Mouse (Mus musculus) hindbrain, embryonic 15.5 days (tissue): ENCODE measurements around the gene Flrt1. TPM values are rescaled to one million over a fixed set of nuclear protein-coding genes. Genes with fewer than 3 reads are reported as not detected.
"Not testable (repeated sequence)": the region's sequence is repeated elsewhere in the genome, so short reads cannot be mapped to it uniquely, and the experiment has no call there.

Experiments
- ATAC-seq: fragments of 200-750 bp; cut with Nextera tagmentation; 2 replicates; pipeline ENCODE4 v1.8.0; 2017; ENCODE audit warnings: low read depth, moderate number of reproducible peaks, moderate TSS enrichment; ENCODE audit not compliant: low FRiP score
- H3K27ac ChIP-seq: fragments of 300-500 bp; sonication (generic); replicated peaks from 2 replicates; pipeline ENCODE4 v1.5.1; 2015; ENCODE audit warnings: mild to moderate bottlenecking, inconsistent platforms
- H3K27me3 ChIP-seq: fragments of 300-500 bp; sonication (generic); 2 replicates; pipeline ENCODE4 v1.6.1; 2015; ENCODE audit warnings: control low read depth, inconsistent platforms
- H3K36me3 ChIP-seq: fragments of 300-500 bp; sonication (generic); 2 replicates; pipeline ENCODE4 v1.6.1; 2015; ENCODE audit warnings: control low read depth, inconsistent platforms
- H3K4me1 ChIP-seq: fragments of 300-500 bp; sonication (generic); replicated peaks from 2 replicates; pipeline ENCODE4 v1.6.1; 2015; ENCODE audit warnings: control low read depth, inconsistent platforms
- H3K4me2 ChIP-seq: fragments of 300-500 bp; sonication (generic); 2 replicates; pipeline ENCODE4 v1.6.1; 2015; ENCODE audit warnings: moderate library complexity, mild to moderate bottlenecking, inconsistent platforms
- H3K4me3 ChIP-seq: fragments of 300-500 bp; sonication (generic); 2 replicates; pipeline ENCODE4 v1.5.1; 2015; ENCODE audit warnings: mild to moderate bottlenecking, inconsistent platforms
- H3K9ac ChIP-seq: fragments of 300-500 bp; sonication (generic); 2 replicates; pipeline ENCODE4 v1.6.1; 2015; ENCODE audit warnings: inconsistent platforms
- H3K9me3 ChIP-seq: fragments of 300-500 bp; sonication (generic); 2 replicates; pipeline ENCODE4 v1.6.1; 2016; ENCODE audit warnings: control low read depth, inconsistent platforms
- WGBS: fragments of 180-500 bp; shearing (Covaris S2); methylation state at CpG from one replicate; pipeline ENCODE4 v1.1.7; 2015; 5-methylcytosine and 5-hydroxymethylcytosine counted together
- polyA plus RNA-seq: library from polyadenylated mRNA; unstranded; fragments of >200 nt; fragmentation: Nextera tagmentation; extraction: Ambion mirVana; gene quantifications from 2 replicates; pipeline ENCODE4 v1.2.1, GENCODE M21; 2015

Flrt1 gene
- polyA plus RNA-seq, 1 experiment from 2014 or later: 9.8 TPM

- H3K27ac ChIP-seq, H3K4me3 ChIP-seq, H3K36me3 ChIP-seq, H3K9ac ChIP-seq, H3K4me2 ChIP-seq, ATAC-seq, H3K27me3 ChIP-seq, H3K9me3 ChIP-seq: not testable (repeated sequence)
- H3K4me1 ChIP-seq: peaks cover 46% of the 10 kb centered on the region
- WGBS: 85% methylated on average over 11 of the region's 11 CpGs
Observed at GRCm38 (mm10) chr19:7075336-7075735, 30.2 kb downstream of the Flrt1 start.

DNA sequence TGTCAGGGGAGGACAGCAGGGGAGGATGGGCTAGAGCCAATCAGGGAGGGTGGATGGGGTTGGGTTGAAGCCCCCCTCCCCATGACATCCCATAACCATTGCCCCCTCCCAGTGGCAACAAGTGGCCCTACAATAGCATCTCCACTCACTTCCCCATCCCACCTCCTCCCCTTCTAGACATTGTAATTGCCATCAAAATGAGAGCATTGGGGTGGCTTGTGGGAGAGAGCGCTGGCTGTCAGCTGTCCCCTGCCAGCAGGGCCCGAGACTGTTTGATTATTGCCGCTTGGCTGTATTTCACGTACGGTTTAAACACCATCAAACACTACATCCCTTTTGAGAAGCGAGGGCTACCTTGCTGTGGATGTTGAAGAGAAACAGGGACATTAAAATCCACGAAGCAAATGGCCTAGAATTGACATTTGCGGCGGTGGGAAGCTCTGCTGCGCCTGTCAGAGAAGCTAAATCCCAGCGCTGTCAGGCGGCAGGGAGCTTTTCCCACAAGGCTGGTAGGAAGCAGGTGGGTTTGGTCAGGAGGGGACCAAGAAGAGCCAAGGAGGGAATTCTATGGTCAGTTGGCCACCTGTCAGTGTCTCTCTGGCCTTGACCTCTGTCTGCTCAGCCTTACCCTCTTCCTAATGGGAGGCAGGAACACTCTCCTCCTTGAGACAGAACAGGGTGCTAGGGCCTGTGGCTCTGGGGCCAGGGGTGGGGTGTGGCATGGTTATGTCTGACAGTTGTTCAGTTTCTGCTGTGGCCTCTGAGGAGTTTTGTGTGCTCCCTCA is 31.3 kb downstream of the Flrt1 start:
- no peaks in the 10 kb centered on the region for H3K9me3 ChIP-seq
- ATAC-seq: no peak
- H3K27ac ChIP-seq: 0 out of 2 replicates have a peak overlapping the region, but pooled peaks have one; percentile 13
- peaks cover 5% of the 10 kb centered on the region; the same call in 1 of the 2 replicates for H3K27me3 ChIP-seq
- peaks cover 49% of the 10 kb centered on the region for H3K4me1 ChIP-seq
- no peaks in the 10 kb centered on the region for H3K36me3 ChIP-seq
- H3K9ac ChIP-seq: no peak overlapping the region
- WGBS: 30% methylated on average over 12 of the region's 12 CpGs
- H3K4me2 ChIP-seq: no peak overlapping the region
- no peak overlapping the region for H3K4me3 ChIP-seq

DNA sequence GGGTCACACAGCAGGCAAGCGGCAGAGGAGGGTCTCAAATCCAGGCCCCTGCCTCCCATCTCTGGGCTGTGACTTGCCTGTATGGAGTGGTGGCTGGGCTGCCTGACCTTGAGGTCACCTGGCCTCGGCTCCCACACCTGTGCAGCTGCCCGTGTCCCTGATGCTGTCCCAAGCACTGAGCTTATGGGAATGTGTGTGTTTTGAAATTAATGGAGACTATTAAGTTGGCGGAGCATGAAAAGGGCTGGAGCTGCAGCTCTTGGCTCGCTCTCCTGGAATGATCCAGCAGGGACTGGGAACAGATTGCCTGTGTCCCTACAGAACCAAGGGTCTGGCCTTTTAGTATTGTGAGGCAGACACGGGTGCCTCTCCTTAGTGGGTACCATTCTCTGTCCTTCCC is 33.3 kb downstream of the Flrt1 start:
- Histone ChIP-seq H3K9me3 (no peaks in the 10 kb centered on the region), H3K4me1 (peaks cover 58% of the 10 kb centered on the region), H3K27ac (no peak overlapping the region), H3K4me3 (no peak overlapping the region), H3K4me2 (no peak overlapping the region), H3K27me3 (peaks cover 5% of the 10 kb centered on the region; the same call in 1 of the 2 replicates), H3K9ac (no peak overlapping the region), H3K36me3 (no peaks in the 10 kb centered on the region)
- WGBS: 51% methylated on average over 6 of the region's 6 CpGs
- ATAC-seq: no peak

DNA sequence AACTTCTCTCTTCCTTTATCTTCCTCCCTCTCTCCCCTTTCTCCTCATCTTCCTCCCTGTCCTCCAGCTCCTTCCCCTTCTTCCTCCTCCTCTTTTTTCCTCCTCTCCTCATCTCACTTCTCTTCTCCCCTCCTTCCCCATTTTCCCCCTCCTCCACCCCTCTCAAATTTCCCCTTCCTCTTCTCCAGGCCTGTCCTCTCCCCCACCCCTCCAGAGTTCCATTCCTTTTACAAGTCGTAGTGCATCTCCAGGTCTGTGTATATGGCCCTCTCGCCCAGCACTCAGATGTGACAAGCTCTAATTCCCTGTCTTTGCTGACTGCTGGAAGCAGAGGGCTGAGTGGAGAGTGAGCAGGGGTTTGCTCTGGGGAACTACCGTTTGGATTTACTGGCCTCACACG is 34.8 kb downstream of the Flrt1 start:
- WGBS: 13% methylated on average over 4 of the region's 4 CpGs
- Histone ChIP-seq H3K9me3 (no peaks in the 10 kb centered on the region), H3K36me3 (no peaks in the 10 kb centered on the region), H3K4me1 (peaks cover 71% of the 10 kb centered on the region), H3K27ac (no peak overlapping the region), H3K4me2 (no peak overlapping the region), H3K9ac (no peak overlapping the region), H3K4me3 (no peak overlapping the region), H3K27me3 (peaks cover 5% of the 10 kb centered on the region; the same call in 1 of the 2 replicates)
- ATAC-seq: no peak

GRCm38 (mm10) chr19:7069781-7070763 is 35.5 kb downstream of the Flrt1 start:
- Histone ChIP-seq H3K4me2 (peak overlapping the region; percentile 39), H3K9ac (no peak overlapping the region), H3K4me3 (no peak overlapping the region), H3K27ac (no peak overlapping the region), H3K36me3 (no peaks in the 10 kb centered on the region), H3K4me1 (peaks cover 73% of the 10 kb centered on the region), H3K9me3 (no peaks in the 10 kb centered on the region), H3K27me3 (peaks cover 5% of the 10 kb centered on the region; the same call in 1 of the 2 replicates)
- WGBS: 5% methylated on average over 35 of the region's 35 CpGs
- no peak for ATAC-seq

DNA sequence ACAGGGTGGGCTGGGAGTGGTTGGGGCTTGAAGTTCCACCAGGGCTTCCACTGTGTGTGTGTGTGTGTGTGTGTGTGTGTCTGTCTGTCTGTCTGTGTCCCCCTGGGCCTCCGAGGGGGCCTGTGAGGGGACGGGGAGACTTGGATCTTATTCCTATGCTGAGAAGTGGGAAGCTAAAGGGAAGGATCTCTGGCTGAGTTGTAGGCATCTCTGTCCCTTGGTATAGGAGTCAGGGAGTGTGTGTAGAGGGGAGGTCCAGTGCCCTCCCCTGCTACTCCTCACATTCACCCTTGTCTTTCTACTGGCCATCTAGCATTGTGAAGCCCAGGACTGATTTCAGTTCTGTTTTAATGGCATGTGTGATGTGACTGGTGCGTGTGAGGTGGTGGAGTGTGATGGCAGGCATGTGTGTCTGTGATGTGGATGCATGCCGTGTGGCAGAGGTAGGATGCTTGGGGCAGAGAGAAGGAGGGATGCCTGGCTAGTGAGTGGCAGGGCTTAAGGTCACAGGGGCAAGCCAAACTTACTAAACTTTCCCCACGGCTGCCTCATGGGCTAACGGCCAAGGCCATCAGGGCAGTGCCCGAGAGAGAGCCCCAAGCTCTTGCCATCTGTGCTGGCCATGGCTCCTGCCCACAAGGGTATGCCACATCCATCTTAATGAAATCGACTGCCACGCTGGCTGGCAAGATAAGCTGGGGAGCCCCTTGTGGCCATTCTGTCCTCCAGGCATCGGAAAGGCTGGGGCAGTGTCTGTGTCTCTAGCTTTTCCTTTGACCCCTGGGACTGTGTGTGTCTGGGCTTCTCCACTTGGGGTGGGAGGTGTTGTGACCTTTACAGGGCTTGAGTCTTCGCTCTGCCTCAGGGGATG is 36.6 kb downstream of the Flrt1 start:
- Histone ChIP-seq H3K9ac (no peak overlapping the region), H3K36me3 (no peaks in the 10 kb centered on the region), H3K4me1 (peaks cover 72% of the 10 kb centered on the region), H3K27ac (no peak overlapping the region), H3K4me3 (no peak overlapping the region), H3K9me3 (no peaks in the 10 kb centered on the region), H3K27me3 (peaks cover 5% of the 10 kb centered on the region; the same call in 1 of the 2 replicates), H3K4me2 (peak overlapping the region; percentile 38)
- WGBS: 26% methylated on average over 11 of the region's 11 CpGs
- no peak for ATAC-seq

DNA sequence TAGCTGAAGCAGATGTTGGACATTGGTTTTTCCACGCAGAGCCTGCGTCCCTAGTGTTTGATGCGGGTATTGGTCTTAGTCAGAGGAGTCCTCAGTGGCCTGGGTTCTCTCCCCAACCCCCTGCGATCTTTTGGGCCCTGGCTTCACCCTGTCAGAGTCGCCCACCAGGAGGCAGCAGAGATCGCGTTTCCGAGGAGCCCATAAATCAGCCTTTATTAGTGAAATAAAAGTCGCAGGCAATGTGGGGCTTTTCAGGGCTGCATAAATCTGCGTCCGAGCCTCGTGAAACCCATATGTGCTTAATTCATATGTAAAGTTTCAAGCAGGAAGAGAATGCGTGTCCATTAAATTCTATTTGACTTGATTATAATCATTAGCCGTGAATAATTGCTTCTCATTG is 37.4 kb downstream of the Flrt1 start:
- no peaks in the 10 kb centered on the region for H3K9me3 ChIP-seq
- H3K9ac ChIP-seq: peak overlapping the region; percentile 7; the same call in 1 of the 2 replicates
- H3K4me2 ChIP-seq: peak overlapping the region; percentile 38
- 0 out of 2 replicates have a peak, but pooled peaks have one; percentile 16 for ATAC-seq
- H3K27me3 ChIP-seq: peaks cover 5% of the 10 kb centered on the region; the same call in 1 of the 2 replicates
- 2% methylated on average over 14 of the region's 14 CpGs for WGBS
- no peaks in the 10 kb centered on the region for H3K36me3 ChIP-seq
- no peak overlapping the region for H3K27ac ChIP-seq
- peaks cover 68% of the 10 kb centered on the region for H3K4me1 ChIP-seq
- no peak overlapping the region for H3K4me3 ChIP-seq

DNA sequence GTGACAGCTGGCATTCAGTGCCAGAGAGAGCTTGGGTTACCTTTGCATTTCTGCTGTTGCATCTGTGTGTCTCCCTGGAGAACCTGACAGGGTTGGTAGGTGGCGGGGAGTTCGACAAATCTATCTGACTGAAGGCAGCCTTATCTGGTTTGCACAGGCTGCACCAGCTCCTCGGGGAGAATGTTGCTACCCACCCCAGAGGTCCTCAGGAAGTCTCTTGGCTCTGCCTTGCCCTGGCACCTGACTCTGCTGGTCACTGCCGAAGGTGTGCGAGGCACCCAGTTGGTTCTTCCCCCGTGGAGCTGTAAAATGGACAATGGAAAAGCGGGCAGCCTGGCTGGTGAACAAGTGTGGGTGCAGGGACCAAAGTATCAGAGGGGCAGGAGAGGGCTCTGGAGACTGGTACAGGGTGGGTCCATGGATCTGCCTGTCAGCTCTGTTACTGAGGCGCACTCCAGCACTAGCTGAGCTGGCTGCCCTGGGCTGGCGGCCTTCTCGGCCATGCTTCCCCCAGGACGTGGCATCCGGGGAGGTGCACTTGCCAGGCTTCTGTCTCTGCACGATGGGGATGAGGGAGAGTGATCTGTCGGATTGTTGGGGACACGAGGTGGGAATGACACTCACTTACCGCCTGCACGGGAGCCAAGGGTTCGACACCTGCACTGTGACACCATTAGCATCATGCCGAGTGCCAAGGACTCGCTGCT is 38.0 kb downstream of the Flrt1 start:
- Histone ChIP-seq H3K4me1 (peaks cover 64% of the 10 kb centered on the region), H3K4me3 (no peak overlapping the region), H3K9me3 (no peaks in the 10 kb centered on the region), H3K27me3 (peaks cover 5% of the 10 kb centered on the region; the same call in 1 of the 2 replicates), H3K27ac (no peak overlapping the region), H3K36me3 (no peaks in the 10 kb centered on the region), H3K4me2 (no peak overlapping the region), H3K9ac (peak overlapping the region; percentile 7; the same call in 1 of the 2 replicates)
- ATAC-seq: no peak
- WGBS: 51% methylated on average over 20 of the region's 20 CpGs

DNA sequence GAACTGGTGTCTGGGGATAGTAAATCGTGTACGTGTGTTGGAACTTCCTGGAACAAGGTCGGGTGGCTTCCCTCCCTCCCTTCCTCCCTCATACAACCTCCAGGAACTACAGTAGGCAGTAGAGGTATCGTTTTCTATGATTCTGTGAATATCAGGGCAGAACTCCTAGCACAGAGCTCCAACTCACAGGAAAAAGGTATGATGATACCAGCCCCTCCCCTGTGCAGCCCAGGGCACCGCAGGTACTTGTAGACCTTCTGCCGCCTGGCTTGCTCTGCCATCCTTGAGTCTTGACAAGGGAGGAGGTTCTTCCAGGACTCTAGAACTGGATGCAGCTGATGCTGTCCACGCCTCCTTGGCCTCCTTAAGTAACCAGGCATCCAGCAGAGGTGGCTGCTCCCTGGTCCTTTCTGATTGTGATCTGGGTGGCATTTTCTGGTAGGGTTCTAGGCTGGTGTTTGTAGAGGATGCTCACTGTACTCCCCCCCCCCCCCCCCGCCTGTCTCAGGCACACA is 38.6 kb downstream of the Flrt1 start:
- ATAC-seq: no peak
- peak overlapping the region; percentile 14; the same call in 1 of the 2 replicates for H3K9ac ChIP-seq
- no peak overlapping the region for H3K4me3 ChIP-seq
- H3K9me3 ChIP-seq: no peaks in the 10 kb centered on the region
- WGBS: 45% methylated on average over 7 of the region's 8 CpGs
- peak overlapping the region; percentile 8; the same call in 1 of the 2 replicates for H3K4me2 ChIP-seq
- H3K27ac ChIP-seq: no peak overlapping the region
- peaks cover 5% of the 10 kb centered on the region; the same call in 1 of the 2 replicates for H3K27me3 ChIP-seq
- H3K4me1 ChIP-seq: peaks cover 58% of the 10 kb centered on the region
- no peaks in the 10 kb centered on the region for H3K36me3 ChIP-seq

GRCm38 (mm10) chr19:7066034-7066827 is 39.3 kb downstream of the Flrt1 start:
- Histone ChIP-seq H3K27me3 (peaks cover 3% of the 10 kb centered on the region; the same call in 1 of the 2 replicates), H3K4me3 (no peak overlapping the region), H3K9me3 (no peaks in the 10 kb centered on the region), H3K27ac (0 out of 2 replicates have a peak overlapping the region, but pooled peaks have one; percentile 40), H3K36me3 (no peaks in the 10 kb centered on the region), H3K4me2 (peak overlapping the region; percentile 8; the same call in 1 of the 2 replicates), H3K4me1 (peaks cover 58% of the 10 kb centered on the region), H3K9ac (0 out of 2 replicates have a peak overlapping the region, but pooled peaks have one; percentile 14)
- WGBS: 21% methylated on average over 15 of the region's 15 CpGs
- no peak for ATAC-seq
